Mouse (Mus musculus): ENCODE data around the gene Cnot1.

DNA sequence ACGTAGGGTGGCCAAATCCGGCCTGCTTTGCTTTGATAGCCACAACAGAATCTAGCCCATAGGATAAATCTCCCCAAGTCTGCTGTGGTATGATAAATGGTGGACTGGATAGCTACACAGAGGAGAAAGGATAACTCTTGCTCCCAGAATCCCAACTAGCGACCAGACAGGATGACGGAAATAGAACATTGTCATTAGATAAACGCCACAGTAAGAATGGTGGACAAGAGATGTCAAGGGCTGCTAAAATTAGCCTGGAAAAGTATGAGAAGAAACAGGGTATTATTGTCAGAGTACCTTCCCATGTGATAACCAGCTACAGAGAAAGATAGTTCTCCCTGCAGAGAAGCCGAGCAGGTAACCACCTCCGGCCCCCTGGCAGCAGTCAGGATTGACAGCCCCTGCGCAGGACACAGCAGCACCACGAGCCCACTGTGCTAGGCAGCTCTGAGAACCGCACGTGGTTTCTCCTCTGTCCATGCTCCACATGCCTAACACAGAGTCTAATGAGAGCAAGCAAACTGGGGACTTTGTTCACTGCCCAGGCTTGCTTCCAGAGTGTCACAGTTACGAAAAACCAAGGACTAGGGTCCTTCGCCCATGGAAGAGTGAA is 116.2 kb downstream of the Cnot1 start:
- TF ChIP-seq CTCF (IDR thresholded peaks at IDR 0.05; ENCODE audit: low read depth, low read length) (no peak), POLR2A (IDR thresholded peaks at IDR 0.05; ENCODE audit: extremely low read depth, insufficient read depth, low read length) (no peak)
